Mouse (Mus musculus): ENCODE measurements at regions not wholly inside any gene's neighbourhood (a gene's known extent, or its start where the extent isn't known, plus 50 kb on each side); places are given as distances from the start of the nearest gene placed in this dataset.

DNA sequence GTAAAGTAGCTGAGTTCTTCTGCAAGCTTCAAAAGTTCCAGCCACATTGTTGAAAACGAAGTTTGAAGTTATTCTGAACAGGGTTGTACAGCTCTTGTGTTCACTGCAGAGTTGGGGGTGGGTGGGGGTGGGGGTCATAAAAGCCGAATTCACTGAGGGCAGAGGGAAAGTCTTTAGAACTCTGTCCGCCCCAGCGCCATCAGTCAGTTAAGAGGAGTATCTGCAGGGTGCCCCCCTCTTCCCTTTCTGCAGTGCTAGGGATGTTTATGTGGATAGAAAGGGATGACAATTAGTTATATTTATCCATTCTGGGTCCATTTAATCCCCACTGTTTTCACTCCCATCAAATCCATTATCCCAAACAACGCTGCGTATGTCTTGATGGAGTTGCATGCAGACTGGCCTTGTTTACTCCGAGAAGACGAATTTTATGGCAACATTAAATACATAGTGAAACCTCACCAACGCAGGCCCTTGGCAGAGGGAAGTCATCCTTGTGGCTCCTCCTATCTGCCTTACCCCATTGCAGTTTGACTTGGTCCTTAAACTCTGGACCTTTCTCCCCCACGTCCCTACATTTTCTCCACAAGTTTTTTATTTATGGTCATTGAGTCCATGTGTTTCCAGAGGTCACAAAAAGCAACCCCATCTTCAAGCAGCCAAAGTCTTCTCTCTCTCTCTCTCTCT is 526.8 kb upstream of the Sall1 start:
- 0 out of 2 replicates have a peak, but pooled peaks cover 2% of the 10 kb centered on the region for H3K4me1 ChIP-seq (ENCODE audit: control insufficient read depth, insufficient read depth, low read length)
- 0 out of 2 replicates have a peak, but pooled peaks cover 8% of the 10 kb centered on the region for H3K27me3 ChIP-seq (replicated peaks; ENCODE audit: control insufficient read depth, insufficient read depth, low read length)
- no peak overlapping the region for H3K4me2 ChIP-seq (ENCODE audit: low read depth, low read length)
- H3K27ac ChIP-seq (ENCODE audit: low read length) = no peak overlapping the region
- H3K9me3 ChIP-seq (ENCODE audit: control insufficient read depth, low read length) = no peaks in the 10 kb centered on the region
- ATAC-seq = no peak
- no peak overlapping the region for H3K4me3 ChIP-seq (ENCODE audit: low read length)
- H3K9ac ChIP-seq (ENCODE audit: low read depth, low read length) = no peak overlapping the region
- 46% methylated on average over 10 of the region's 10 CpGs for WGBS
- H3K36me3 ChIP-seq (ENCODE audit: control insufficient read depth, insufficient read depth, low read length) = no peaks in the 10 kb centered on the region

DNA sequence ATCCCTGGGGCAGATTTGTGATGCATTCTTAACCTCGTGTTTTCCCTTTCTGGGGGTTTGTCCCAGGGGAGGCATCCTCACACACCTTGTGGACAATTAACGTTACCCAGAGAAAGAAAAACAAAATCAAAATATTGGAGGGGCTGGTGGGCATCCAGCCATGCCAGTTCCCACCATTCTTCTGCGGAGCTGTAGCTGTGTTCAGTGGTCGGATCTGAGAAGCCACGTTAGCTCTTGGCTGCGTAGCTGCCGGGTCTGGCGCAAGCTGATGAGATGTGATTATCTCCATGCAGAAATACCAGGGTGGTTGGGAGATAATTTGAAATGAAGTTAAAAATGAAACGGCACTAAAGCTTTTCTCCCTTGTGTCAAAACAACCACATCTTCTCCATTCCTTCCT is 525.4 kb upstream of the Sall1 start:
- H3K27ac ChIP-seq (ENCODE audit: low read length) = no peak overlapping the region
- no peaks in the 10 kb centered on the region for H3K36me3 ChIP-seq (ENCODE audit: control insufficient read depth, insufficient read depth, low read length)
- no peak overlapping the region for H3K4me2 ChIP-seq (ENCODE audit: low read depth, low read length)
- H3K9me3 ChIP-seq (ENCODE audit: control insufficient read depth, low read length) = no peaks in the 10 kb centered on the region
- peaks cover 8% of the 10 kb centered on the region; the same call in 1 of the 2 replicates for H3K27me3 ChIP-seq (replicated peaks; ENCODE audit: control insufficient read depth, insufficient read depth, low read length)
- no peak overlapping the region for H3K9ac ChIP-seq (ENCODE audit: low read depth, low read length)
- WGBS = 66% methylated on average over 9 of the region's 9 CpGs
- 0 out of 2 replicates have a peak, but pooled peaks cover 2% of the 10 kb centered on the region for H3K4me1 ChIP-seq (ENCODE audit: control insufficient read depth, insufficient read depth, low read length)
- no peak overlapping the region for H3K4me3 ChIP-seq (ENCODE audit: low read length)
- ATAC-seq = no peak

DNA sequence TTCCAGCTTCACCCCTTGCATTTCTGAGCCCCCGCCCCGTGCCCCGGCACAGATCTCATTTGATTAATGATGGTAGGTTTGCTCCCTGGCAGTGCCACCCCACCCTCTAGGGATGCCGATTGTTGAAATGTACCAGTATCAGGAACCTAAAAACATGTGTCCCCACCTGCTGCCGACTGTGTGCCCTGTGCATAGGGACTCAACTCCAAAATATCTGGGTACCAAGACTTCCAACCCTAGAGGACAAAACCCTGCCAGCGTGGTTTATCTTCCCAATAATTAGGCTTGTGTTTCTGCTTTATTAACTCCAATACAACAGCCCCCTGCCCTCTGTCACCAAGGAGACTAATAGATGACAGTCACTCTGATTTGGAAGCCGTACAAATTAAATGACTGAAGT is 524.7 kb upstream of the Sall1 start:
- no peak for ATAC-seq
- 67% methylated on average over 7 of the region's 7 CpGs for WGBS
- peaks cover 2% of the 10 kb centered on the region; the same call in 1 of the 2 replicates for H3K4me1 ChIP-seq (ENCODE audit: control insufficient read depth, insufficient read depth, low read length)

GRCm38 (mm10) chr8:89566986-89567385 is 523.0 kb upstream of the Sall1 start:
- Histone ChIP-seq H3K27me3 (replicated peaks; ENCODE audit: control insufficient read depth, insufficient read depth, low read length) (no peaks in the 10 kb centered on the region; the same call in 1 of the 2 replicates), H3K4me3 (ENCODE audit: low read length) (no peak overlapping the region), H3K9me3 (ENCODE audit: control insufficient read depth, low read length) (no peaks in the 10 kb centered on the region), H3K27ac (ENCODE audit: low read length) (no peak overlapping the region), H3K36me3 (ENCODE audit: control insufficient read depth, insufficient read depth, low read length) (no peaks in the 10 kb centered on the region), H3K4me1 (ENCODE audit: control insufficient read depth, insufficient read depth, low read length) (peaks cover 5% of the 10 kb centered on the region; the same call in 1 of the 2 replicates), H3K9ac (ENCODE audit: low read depth, low read length) (no peak overlapping the region), H3K4me2 (ENCODE audit: low read depth, low read length) (no peak overlapping the region)
- WGBS = 57% methylated on average over 7 of the region's 7 CpGs
- no peak for ATAC-seq

More for the DNA sequence above, 524.7 kb upstream of the Sall1 start:
- no peak overlapping the region for H3K9ac ChIP-seq (ENCODE audit: low read depth, low read length)
- peaks cover 8% of the 10 kb centered on the region; the same call in 1 of the 2 replicates for H3K27me3 ChIP-seq (replicated peaks; ENCODE audit: control insufficient read depth, insufficient read depth, low read length)
- H3K9me3 ChIP-seq (ENCODE audit: control insufficient read depth, low read length) = no peaks in the 10 kb centered on the region
- H3K4me2 ChIP-seq (ENCODE audit: low read depth, low read length) = no peak overlapping the region
- H3K4me3 ChIP-seq (ENCODE audit: low read length) = no peak overlapping the region
- H3K27ac ChIP-seq (ENCODE audit: low read length) = no peak overlapping the region
- H3K36me3 ChIP-seq (ENCODE audit: control insufficient read depth, insufficient read depth, low read length) = no peaks in the 10 kb centered on the region

DNA sequence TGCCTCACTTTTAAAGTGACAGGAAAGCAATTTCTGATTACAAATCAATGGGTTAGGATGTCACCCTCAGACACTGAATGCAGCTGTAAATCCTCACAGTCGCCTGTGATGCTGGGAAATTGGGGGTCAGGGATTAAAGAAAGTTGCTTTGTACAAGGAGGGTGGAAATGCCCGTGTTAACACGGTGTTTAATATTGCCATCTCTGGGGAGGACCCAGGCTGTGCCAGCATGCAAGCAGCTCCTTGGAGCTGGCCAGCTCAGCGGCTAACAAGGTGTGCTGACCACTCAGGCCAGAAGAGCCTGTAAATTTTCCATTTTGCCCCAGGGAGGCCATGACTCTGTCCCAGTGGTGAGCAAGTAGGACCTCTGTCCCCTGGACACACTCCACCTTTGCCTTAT is 522.5 kb upstream of the Sall1 start:
- Histone ChIP-seq H3K4me3 (ENCODE audit: low read length) (no peak overlapping the region), H3K27me3 (replicated peaks; ENCODE audit: control insufficient read depth, insufficient read depth, low read length) (no peaks in the 10 kb centered on the region; the same call in 1 of the 2 replicates), H3K4me2 (ENCODE audit: low read depth, low read length) (no peak overlapping the region), H3K4me1 (ENCODE audit: control insufficient read depth, insufficient read depth, low read length) (peaks cover 5% of the 10 kb centered on the region; the same call in 1 of the 2 replicates), H3K9me3 (ENCODE audit: control insufficient read depth, low read length) (no peaks in the 10 kb centered on the region), H3K9ac (ENCODE audit: low read depth, low read length) (no peak overlapping the region), H3K36me3 (ENCODE audit: control insufficient read depth, insufficient read depth, low read length) (no peaks in the 10 kb centered on the region), H3K27ac (ENCODE audit: low read length) (no peak overlapping the region)
- no peak for ATAC-seq
- WGBS = 44% methylated on average over 4 of the region's 4 CpGs

GRCm38 (mm10) chr8:89565147-89565826 is 521.3 kb upstream of the Sall1 start:
- H3K36me3 ChIP-seq (ENCODE audit: control insufficient read depth, insufficient read depth, low read length) = no peaks in the 10 kb centered on the region
- H3K4me2 ChIP-seq (ENCODE audit: low read depth, low read length) = no peak overlapping the region
- H3K9ac ChIP-seq (ENCODE audit: low read depth, low read length) = no peak overlapping the region
- peaks cover 5% of the 10 kb centered on the region; the same call in 1 of the 2 replicates for H3K4me1 ChIP-seq (ENCODE audit: control insufficient read depth, insufficient read depth, low read length)
- no peak for ATAC-seq
- H3K27me3 ChIP-seq (replicated peaks; ENCODE audit: control insufficient read depth, insufficient read depth, low read length) = no peaks in the 10 kb centered on the region; the same call in 1 of the 2 replicates
- no peak overlapping the region for H3K4me3 ChIP-seq (ENCODE audit: low read length)
- H3K9me3 ChIP-seq (ENCODE audit: control insufficient read depth, low read length) = no peaks in the 10 kb centered on the region
- 85% methylated on average over 9 of the region's 9 CpGs for WGBS
- H3K27ac ChIP-seq (ENCODE audit: low read length) = no peak overlapping the region

DNA sequence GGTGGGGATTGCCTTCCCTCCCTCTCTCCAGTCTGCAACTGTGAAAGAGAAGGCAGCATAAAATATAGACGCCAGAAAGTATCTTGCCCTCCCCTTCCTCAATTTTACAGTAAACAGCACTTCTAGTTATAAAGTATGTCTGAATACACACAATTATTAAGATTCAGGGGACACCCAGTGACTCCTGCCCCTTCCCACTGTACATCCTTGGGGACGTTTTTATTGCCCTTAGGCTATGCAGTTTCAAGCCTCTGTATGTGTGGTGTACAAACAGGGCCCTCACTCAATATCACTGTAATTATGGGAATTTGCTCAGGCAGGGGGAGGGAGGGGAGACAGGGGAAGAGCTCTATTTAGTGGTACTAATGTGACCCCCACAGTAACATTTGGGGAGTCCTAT is 519.6 kb upstream of the Sall1 start:
- H3K4me3 ChIP-seq (ENCODE audit: low read length) = no peak overlapping the region
- no peak overlapping the region for H3K27ac ChIP-seq (ENCODE audit: low read length)
- no peak for ATAC-seq
- 38% methylated on average over 2 of the region's 2 CpGs for WGBS
- no peaks in the 10 kb centered on the region for H3K36me3 ChIP-seq (ENCODE audit: control insufficient read depth, insufficient read depth, low read length)
- no peaks in the 10 kb centered on the region; the same call in 1 of the 2 replicates for H3K27me3 ChIP-seq (replicated peaks; ENCODE audit: control insufficient read depth, insufficient read depth, low read length)
- H3K4me1 ChIP-seq (ENCODE audit: control insufficient read depth, insufficient read depth, low read length) = peaks cover 3% of the 10 kb centered on the region; the same call in 1 of the 2 replicates
- H3K9ac ChIP-seq (ENCODE audit: low read depth, low read length) = no peak overlapping the region
- no peaks in the 10 kb centered on the region for H3K9me3 ChIP-seq (ENCODE audit: control insufficient read depth, low read length)
- no peak overlapping the region for H3K4me2 ChIP-seq (ENCODE audit: low read depth, low read length)

DNA sequence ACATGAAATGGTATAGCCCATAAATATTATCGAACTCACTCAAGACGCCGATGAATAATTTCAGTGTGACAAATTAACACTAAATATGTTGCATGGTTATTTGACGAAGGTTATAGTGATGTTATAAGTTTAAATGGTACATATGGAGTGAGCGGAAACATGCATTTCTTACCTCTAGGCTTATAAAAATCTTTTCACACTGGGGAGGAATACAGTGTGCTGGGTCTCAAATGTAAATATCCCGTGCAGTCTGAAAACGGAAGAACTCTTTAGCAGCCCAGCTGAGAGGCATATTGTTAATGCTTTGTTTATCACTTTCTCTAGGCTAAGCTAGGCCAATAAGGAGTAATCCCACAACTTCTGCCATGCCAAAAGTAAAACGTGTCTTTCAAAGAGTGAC is 518.6 kb upstream of the Sall1 start:
- WGBS = 46% methylated on average over 8 of the region's 8 CpGs
- ATAC-seq = no peak
- Histone ChIP-seq H3K36me3 (ENCODE audit: control insufficient read depth, insufficient read depth, low read length) (no peaks in the 10 kb centered on the region), H3K9me3 (ENCODE audit: control insufficient read depth, low read length) (no peaks in the 10 kb centered on the region), H3K4me3 (ENCODE audit: low read length) (no peak overlapping the region), H3K27me3 (replicated peaks; ENCODE audit: control insufficient read depth, insufficient read depth, low read length) (no peaks in the 10 kb centered on the region; the same call in 1 of the 2 replicates), H3K4me2 (ENCODE audit: low read depth, low read length) (no peak overlapping the region), H3K9ac (ENCODE audit: low read depth, low read length) (no peak overlapping the region), H3K4me1 (ENCODE audit: control insufficient read depth, insufficient read depth, low read length) (peaks cover 3% of the 10 kb centered on the region; the same call in 1 of the 2 replicates), H3K27ac (ENCODE audit: low read length) (no peak overlapping the region)

DNA sequence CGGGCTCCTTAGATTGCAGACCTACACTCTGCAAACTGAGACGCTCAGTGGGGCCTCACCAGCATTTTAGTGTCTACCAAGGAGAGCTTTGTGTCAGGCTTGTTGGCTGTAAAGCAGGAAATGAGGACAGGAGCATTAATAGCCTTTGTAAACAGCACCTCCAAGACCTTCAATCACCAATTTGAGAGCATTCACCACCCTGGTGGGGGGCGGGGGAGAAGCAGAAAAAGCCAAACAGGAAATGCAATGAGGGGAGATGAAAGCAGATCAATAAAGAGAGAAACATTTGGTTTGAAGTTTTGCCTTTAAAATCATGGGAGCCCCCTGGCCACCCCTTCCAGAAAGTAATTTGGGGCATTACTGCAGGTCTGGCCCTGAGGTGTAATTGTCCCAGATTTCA is 497.3 kb upstream of the Sall1 start:
- Histone ChIP-seq H3K4me3 (ENCODE audit: low read length) (no peak overlapping the region), H3K9me3 (ENCODE audit: control insufficient read depth, low read length) (no peaks in the 10 kb centered on the region), H3K4me2 (ENCODE audit: low read depth, low read length) (no peak overlapping the region), H3K27ac (ENCODE audit: low read length) (no peak overlapping the region), H3K9ac (ENCODE audit: low read depth, low read length) (no peak overlapping the region), H3K36me3 (ENCODE audit: control insufficient read depth, insufficient read depth, low read length) (no peaks in the 10 kb centered on the region), H3K27me3 (replicated peaks; ENCODE audit: control insufficient read depth, insufficient read depth, low read length) (no peaks in the 10 kb centered on the region), H3K4me1 (ENCODE audit: control insufficient read depth, insufficient read depth, low read length) (no peaks in the 10 kb centered on the region)
- no peak for ATAC-seq
- WGBS = 35% methylated on average over 3 of the region's 3 CpGs

Measured in intestine, embryonic 16.5 days (tissue).